Mouse (Mus musculus): ENCODE measurements at regions not wholly inside any gene's neighbourhood (a gene's known extent, or its start where the extent isn't known, plus 50 kb on each side); places are given as distances from the start of the nearest gene placed in this dataset.

GRCm38 (mm10) chr16:9260966-9261365 lies 431.1 kb downstream of the 1810013L24Rik start:
- no peak for DNase-seq (ENCODE audit: low spot score)

- no peak for DNase-seq (ENCODE audit: low spot score)
Measured at GRCm38 (mm10) chr16:9264554-9265145, 434.8 kb downstream of the 1810013L24Rik start.

GRCm38 (mm10) chr16:9267204-9267603 lies 437.3 kb downstream of the 1810013L24Rik start:
- DNase-seq (ENCODE audit: low spot score) = no peak

DNA sequence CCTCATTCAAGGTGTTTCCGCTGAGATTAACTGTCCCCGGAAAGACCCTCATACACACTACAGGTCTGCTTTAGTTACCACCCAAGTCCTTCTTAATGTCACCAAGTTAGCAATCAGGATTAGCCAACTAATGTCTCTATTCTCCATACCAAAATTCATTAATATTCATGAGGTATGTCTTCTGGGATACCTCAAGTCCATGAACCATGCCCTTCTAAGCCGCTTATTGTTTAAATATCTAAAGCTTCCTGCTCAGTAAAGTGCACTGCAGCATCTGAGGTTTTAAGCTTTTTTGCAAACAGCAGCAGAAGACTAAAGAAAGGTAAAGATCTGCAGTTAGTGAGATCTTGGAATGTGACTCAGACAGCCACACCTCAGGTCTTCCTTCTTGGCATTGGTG lies 440.2 kb downstream of the 1810013L24Rik start:
- DNase-seq (ENCODE audit: low spot score) = no peak

GRCm38 (mm10) chr16:9270671-9271070 lies 440.8 kb downstream of the 1810013L24Rik start:
- DNase-seq (ENCODE audit: low spot score) = no peak

DNA sequence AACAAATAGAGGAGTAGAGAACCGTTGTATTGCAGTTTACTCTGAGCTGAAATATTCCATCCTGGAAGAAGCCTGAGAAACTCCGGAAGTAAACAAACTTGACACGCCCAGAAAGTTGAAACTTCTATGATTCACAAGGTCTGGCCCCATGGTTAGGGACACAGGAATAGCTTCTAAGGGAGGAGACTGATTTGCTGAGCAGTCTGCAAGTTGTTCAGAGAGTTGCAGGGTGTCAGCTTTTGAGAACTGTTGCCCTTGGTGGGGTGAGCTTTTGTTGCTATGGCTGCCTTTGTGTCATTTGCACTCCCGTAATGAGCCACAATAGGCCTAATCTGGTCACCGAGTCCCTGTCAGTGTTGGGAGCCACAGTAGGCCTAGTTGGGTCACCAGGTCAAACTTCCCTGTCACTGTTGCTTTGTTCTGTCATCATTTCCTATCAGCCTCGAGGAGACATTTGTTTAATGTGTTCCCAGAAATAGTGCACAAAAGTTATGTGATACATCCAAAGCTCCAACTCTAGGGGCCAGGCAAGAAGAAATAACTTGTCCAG lies 443.9 kb downstream of the 1810013L24Rik start:
- no peak for DNase-seq (ENCODE audit: low spot score)

DNA sequence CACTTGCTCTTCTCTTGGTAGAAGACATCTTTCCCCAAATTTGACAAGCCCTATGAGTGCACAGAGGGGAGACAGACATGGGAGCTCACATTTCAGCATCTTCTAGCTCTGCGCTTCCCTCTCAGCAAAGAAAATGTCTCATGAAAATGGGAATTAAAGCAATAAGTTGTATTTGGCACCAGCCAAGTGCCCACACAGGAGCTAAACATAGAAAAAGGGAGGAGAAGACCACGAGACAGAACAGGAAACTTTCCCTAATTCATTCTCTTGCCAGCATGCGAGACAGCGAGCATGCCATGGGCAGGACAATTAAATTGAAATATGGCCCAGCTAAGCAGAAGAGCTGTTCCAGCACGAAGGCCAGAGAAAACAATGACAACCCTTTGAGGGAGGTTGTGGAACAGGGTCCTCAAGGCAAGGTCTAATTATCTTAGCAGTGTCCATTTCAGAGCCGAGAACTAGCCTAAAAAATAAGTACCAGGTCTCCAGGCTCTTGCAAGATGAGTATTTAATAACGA lies 444.7 kb downstream of the 1810013L24Rik start:
- DNase-seq (ENCODE audit: low spot score) = no peak

DNA sequence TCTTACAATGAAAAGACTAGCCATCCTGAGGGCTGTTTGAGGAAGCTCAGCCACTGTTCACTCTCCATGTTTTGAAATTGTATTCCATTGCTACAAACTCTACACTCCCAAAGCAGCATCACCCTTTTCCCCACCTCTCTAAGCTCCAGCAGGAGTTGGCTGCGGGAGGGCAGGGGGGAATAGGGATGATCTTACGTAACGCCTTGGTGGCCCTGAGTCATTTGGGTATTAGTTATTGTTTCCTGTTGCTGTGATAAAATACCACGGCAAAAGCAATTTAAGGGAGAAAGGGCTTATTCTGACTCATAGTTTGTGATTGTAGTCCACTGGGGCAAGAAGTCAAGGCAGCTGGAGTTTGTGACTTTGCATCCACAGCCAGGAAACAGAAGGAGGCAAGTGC lies 445.5 kb downstream of the 1810013L24Rik start:
- no peak for DNase-seq (ENCODE audit: low spot score)

- DNase-seq (ENCODE audit: low spot score) = no peak
Measured at GRCm38 (mm10) chr16:9277064-9277463, 447.2 kb downstream of the 1810013L24Rik start.

DNA sequence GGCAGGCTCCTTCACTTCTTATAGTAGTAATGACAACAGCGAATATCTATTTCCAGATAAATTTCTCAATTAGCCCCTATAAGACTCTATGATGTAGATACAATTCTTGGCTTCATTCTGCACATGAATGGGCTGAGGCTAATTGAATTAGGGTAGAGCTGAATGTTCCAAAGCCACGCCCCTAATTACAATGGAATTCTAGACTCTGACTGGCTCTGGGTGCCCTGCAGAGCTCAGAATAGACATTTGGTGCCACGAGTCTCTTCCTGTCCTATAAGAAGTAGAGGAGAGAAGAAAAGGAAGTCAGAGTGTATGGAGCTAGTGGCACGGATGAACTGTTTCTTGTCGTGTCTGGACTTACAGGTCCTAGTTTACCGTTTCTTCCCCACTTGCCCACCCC lies 449.8 kb downstream of the 1810013L24Rik start:
- no peak for DNase-seq (ENCODE audit: low spot score)

GRCm38 (mm10) chr16:9280431-9280830 lies 450.5 kb downstream of the 1810013L24Rik start:
- no peak for DNase-seq (ENCODE audit: low spot score)

DNA sequence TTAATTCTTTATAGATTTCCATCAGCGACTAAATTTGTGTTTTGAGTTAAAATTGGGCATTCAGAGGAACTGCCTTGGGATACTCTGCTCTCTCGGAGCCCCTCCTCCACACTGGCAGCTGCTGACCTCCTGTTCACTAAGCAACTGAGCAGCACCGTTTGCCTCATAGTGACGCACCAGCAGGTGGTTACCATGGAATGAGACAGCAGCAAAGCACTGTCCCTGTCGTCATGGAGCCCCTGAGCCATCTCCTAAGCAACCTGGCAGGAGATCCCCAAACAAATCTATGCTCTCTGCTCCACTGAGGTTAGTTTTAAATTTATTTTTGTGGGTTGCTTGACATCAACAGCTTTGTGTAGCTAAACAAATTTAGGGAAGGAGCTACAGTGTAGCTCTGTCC lies 451.0 kb downstream of the 1810013L24Rik start:
- no peak for DNase-seq (ENCODE audit: low spot score)

GRCm38 (mm10) chr16:9284423-9284822 lies 454.5 kb downstream of the 1810013L24Rik start:
- no peak for DNase-seq (ENCODE audit: low spot score)

- DNase-seq (ENCODE audit: low spot score) = no peak
Measured at GRCm38 (mm10) chr16:9285921-9286320, 456.0 kb downstream of the 1810013L24Rik start.

- no peak for DNase-seq (ENCODE audit: low spot score)
Measured at GRCm38 (mm10) chr16:9287557-9287956, 457.7 kb downstream of the 1810013L24Rik start.

DNA sequence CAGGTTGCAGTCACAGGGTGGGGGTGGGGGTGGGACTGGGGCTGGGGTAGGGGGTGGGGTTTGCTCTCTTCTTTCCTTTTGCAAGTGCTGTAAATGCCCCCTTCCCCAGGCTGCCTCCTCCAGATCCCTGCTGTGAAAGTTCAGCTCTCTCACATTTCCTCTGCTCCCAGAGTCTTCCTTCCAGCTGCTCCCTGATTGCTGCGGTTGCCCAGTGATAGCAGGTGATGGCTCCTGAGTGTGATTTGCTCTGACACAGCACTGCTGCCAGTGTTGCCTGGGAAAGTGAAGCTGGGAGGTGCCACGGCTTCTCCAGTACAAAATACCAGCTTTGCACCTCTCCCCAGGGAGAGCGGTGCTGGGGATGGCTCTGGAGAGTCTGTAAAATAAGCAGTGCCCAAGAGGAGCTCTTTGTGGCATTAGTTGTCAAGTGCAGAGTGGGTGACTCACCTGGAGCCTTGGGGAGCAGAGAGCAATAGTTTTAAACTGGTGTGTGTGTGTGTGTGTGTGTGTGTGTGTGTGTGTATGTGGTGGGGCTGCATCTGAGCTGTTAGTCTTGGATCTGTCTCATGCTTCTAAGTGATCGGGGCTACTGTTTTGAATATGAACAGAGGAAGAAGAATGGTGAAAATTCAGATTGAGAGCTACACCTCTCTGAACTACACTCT lies 461.6 kb downstream of the 1810013L24Rik start:
- no peak for DNase-seq (ENCODE audit: low spot score)

- no peak for DNase-seq (ENCODE audit: low spot score)
Measured at GRCm38 (mm10) chr16:9303134-9303533, 473.2 kb downstream of the 1810013L24Rik start.

- no peak for DNase-seq (ENCODE audit: low spot score)
Measured at GRCm38 (mm10) chr16:9304079-9304478, 474.2 kb downstream of the 1810013L24Rik start.

DNA sequence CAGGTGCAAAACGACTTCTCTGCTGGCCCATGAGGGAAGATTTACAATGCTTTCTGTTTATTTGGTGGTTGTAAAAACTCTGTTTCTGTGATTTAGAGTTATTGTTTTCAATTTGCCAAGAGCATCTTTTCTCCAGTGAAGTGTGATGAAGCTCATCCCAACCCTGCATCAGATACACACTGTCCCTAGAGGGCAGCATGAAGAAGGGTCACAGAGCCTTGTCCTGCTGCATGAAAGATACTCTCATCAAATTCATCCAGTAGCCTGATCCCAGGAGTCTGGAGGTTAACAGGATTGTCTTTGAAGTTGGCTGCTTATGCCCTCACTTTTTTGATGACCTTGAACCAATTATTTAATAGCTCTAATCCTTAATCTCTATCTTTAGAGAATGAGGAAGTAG lies 480.8 kb downstream of the 1810013L24Rik start:
- DNase-seq (ENCODE audit: low spot score) = no peak

- DNase-seq (ENCODE audit: low spot score) = no peak
Measured at GRCm38 (mm10) chr16:9335626-9336025, 505.7 kb downstream of the 1810013L24Rik start.

DNA sequence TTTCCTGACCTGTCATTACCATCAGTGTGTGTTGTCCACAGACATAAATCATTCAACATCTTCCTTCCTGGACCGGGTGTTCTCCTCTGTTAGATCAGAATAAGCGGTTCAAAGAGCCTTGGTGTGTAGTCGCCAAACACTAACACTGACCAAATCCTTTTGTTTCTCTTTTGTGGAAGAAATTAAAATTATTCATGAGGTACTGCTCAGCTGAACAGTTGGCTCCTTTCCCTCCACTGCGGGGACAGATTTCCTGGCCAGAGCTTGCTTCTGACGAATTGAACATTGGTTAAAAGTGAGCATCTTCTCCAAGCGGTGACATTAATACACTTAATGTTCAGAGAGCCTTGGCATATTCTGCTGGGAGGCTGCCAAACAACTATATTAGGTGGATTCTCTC lies 506.2 kb downstream of the 1810013L24Rik start:
- DNase-seq (ENCODE audit: low spot score) = no peak

DNA sequence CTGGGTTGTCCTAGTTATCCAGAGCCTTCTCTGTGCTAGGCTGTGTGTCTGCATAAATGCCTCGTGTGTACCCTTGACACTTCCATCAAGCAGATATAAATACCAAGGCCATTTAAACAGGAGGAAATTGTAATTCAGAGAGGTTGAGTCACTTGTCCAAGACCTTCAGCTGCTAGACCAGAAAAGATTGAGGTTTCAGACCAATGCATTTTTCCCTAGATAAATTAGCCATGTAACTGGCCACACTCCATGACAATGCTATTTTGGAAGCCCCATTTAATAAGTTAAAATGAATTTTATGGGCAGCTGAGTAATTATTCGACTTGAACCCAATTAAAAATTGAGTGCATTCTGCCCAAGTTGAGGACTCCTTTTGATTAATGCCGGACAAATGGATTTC lies 509.6 kb downstream of the 1810013L24Rik start:
- no peak for DNase-seq (ENCODE audit: low spot score)

- DNase-seq (ENCODE audit: low spot score) = no peak
Measured at GRCm38 (mm10) chr16:9341245-9341644, 511.3 kb downstream of the 1810013L24Rik start.
